In the genomic region with DNA sequence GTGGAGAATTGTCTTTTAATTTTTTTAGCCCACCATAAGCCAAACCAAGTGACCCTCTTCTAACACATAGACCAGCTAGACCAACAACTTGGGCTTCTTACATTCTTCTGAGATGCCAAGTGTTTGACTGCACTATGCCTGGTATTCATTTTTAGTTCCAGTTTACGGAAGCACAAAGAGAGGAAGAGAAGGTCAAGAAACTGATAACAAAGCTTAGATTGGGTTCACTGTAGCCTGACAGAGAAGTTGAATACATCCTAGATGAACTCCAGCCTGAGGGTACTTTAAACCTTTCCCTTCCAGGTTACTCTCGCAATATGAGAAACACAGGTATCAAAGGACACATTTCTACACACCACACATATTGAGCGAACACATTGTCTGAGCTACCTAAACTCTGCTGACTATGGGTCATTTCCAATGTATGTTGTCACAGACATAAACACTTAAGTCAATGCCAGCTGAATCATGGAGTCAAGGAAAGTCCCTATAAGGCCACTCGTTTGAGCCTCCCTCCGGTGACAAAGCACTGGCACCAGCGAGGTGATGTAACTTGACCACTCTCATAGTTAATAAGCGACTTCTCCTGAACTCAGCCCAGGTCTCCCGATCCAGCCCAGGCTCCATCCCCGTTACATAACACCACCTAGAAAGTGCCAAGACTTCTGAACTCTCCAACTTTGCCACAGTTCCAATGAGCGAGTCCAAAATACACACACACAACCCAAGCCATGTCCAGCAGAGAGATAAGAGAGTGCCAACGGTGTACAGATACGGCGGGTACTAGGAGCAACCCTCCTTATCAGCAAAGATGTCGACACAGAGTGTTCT, we compare ENCODE assay signal across 8 mouse cellular contexts. TPM values are rescaled to one million over a fixed set of nuclear protein-coding genes. Genes with fewer than 3 reads are reported as not detected.
A peak's percentile ranks its signal among the peaks of the same experiment; 100 is the strongest.
DNase-seq lines count a peak whose midpoint lies in the region; ATAC-seq and TF ChIP-seq lines count a peak whose summit lies in the region.

No protein-coding gene starts in this region.

- no peak overlapping the region for H3K4me2 ChIP-seq in intestine, embryonic 16.5 days (ENCODE audit: low read depth, low read length)
- H3K4me2 ChIP-seq in midbrain, postnatal 0 days (ENCODE audit: low read depth, low read length, poor library complexity, severe bottlenecking) = no peak overlapping the region

- peak overlapping the region; percentile 38 for H3K27ac ChIP-seq in brown adipose tissue, adult 24 weeks (replicated peaks; ENCODE audit: low read depth, low read length)
- no peak overlapping the region for H3K27ac ChIP-seq in intestine, embryonic 16.5 days (ENCODE audit: low read length)
- H3K27ac ChIP-seq in midbrain, postnatal 0 days (ENCODE audit: low read depth, low read length) = no peak overlapping the region

- peaks cover 14% of the 10 kb centered on the region for H3K4me1 ChIP-seq in brown adipose tissue, adult 24 weeks (ENCODE audit: control insufficient read depth, insufficient read depth, insufficient read length, low read length)
- peaks cover 13% of the 10 kb centered on the region for H3K4me1 ChIP-seq in intestine, embryonic 16.5 days (ENCODE audit: control insufficient read depth, insufficient read depth, low read length)
- H3K4me1 ChIP-seq in lung, adult 2 months (ENCODE audit: control insufficient read depth, insufficient read depth, low read length) = peaks cover 7% of the 10 kb centered on the region
- H3K4me1 ChIP-seq in midbrain, postnatal 0 days (ENCODE audit: insufficient read depth, low read length) = 0 out of 2 replicates have a peak, but pooled peaks cover 2% of the 10 kb centered on the region

- H3K9ac ChIP-seq in intestine, embryonic 16.5 days (ENCODE audit: low read depth, low read length) = no peak overlapping the region
- H3K9ac ChIP-seq in midbrain, postnatal 0 days (replicated peaks; ENCODE audit: low read length, poor library complexity, severe bottlenecking) = no peak overlapping the region

- no peak for TF ChIP-seq CTCF in lung, adult 2 months (IDR thresholded peaks at IDR 0.05; ENCODE audit: insufficient read depth, low read length)
- TF ChIP-seq CTCF in midbrain, postnatal 0 days (IDR thresholded peaks at IDR 0.05) = no peak

- TF ChIP-seq POLR2A in lung, adult 2 months (IDR thresholded peaks at IDR 0.05; ENCODE audit: borderline replicate concordance, extremely low read depth, low read depth, low read length) = no peak

- H3K36me3 ChIP-seq in intestine, embryonic 16.5 days (ENCODE audit: control insufficient read depth, insufficient read depth, low read length) = no peaks in the 10 kb centered on the region
- H3K36me3 ChIP-seq in midbrain, postnatal 0 days (ENCODE audit: insufficient read depth, low read length) = 0 out of 2 replicates have a peak, but pooled peaks cover 3% of the 10 kb centered on the region

- H3K27me3 ChIP-seq in intestine, embryonic 16.5 days (replicated peaks; ENCODE audit: control insufficient read depth, insufficient read depth, low read length) = no peaks in the 10 kb centered on the region
- H3K27me3 ChIP-seq in midbrain, postnatal 0 days (ENCODE audit: insufficient read depth, low read length) = no peaks in the 10 kb centered on the region

- H3K4me3 ChIP-seq in brown adipose tissue, adult 24 weeks (ENCODE audit: insufficient read depth, low read depth, low read length) = no peak overlapping the region
- H3K4me3 ChIP-seq in intestine, embryonic 16.5 days (ENCODE audit: low read length) = no peak overlapping the region
- no peak overlapping the region for H3K4me3 ChIP-seq in lung, adult 2 months (replicated peaks; ENCODE audit: extremely low read depth, low read depth, low read length)
- H3K4me3 ChIP-seq in midbrain, postnatal 0 days (ENCODE audit: low read depth, low read length) = no peak overlapping the region

- peak; percentile 60 for ATAC-seq in intestine, embryonic 16.5 days
- ATAC-seq in midbrain, postnatal 0 days (ENCODE audit: low FRiP score) = no peak

- H3K9me3 ChIP-seq in intestine, embryonic 16.5 days (ENCODE audit: control insufficient read depth, low read length) = no peaks in the 10 kb centered on the region
- H3K9me3 ChIP-seq in midbrain, postnatal 0 days (ENCODE audit: low read length) = no peaks in the 10 kb centered on the region

- WGBS in intestine, embryonic 16.5 days = 73% methylated on average over 14 of the region's 14 CpGs
- 46% methylated on average over 14 of the region's 14 CpGs for WGBS in lung, adult 2 months
- 90% methylated on average over 14 of the region's 14 CpGs for WGBS in midbrain, postnatal 0 days

- peak; percentile 25 for DNase-seq in 416B (ENCODE audit: low read depth)
- DNase-seq in lung, adult 2 months = peak; percentile 53
- DNase-seq in layer of hippocampus, adult 9-10 months (ENCODE audit: low spot score) = no peak
- DNase-seq in cerebellum, adult 9-10 months = no peak
- no peak for DNase-seq in midbrain, postnatal 0 days (ENCODE audit: low spot score)
- no peak for DNase-seq in thymus, postnatal 4 days

RNA-seq across cellular contexts. Expression of gene A930033H14Rik, which starts 5.8 kb away (rescaled TPM):
- 1.4 and 3.2 TPM in 2 replicates for polyA plus RNA-seq in brown adipose tissue, adult 24 weeks (2012; ENCODE audit: insufficient read depth, insufficient read length, missing spikeins)
- polyA plus RNA-seq in intestine, embryonic 16.5 days (2015; fragmentation: Nextera tagmentation; extraction: Ambion mirVana) = 0.93 and 1.0 TPM in 2 replicates
- 0.53 and 1.0 TPM in 2 replicates for polyA plus RNA-seq in lung, adult 2 months (2012; rRNA removed)
- total RNA-seq in midbrain, postnatal 0 days (2014; rRNA removed) = 0.93 and 1.3 TPM in 2 replicates
- polyA plus RNA-seq in midbrain, postnatal 0 days (2015; fragmentation: Nextera tagmentation; extraction: Ambion mirVana) = 1.3 and 1.5 TPM in 2 replicates

Comparison
In these comparisons a context has a peak if more than half of its experiments do, and no peak if none do; other contexts are left out.
1. DNase-seq: peak in 416B (single experiment) and lung, adult 2 months (single experiment); none in layer of hippocampus, adult 9-10 months (single experiment), cerebellum, adult 9-10 months (single experiment), midbrain, postnatal 0 days (single experiment) and thymus, postnatal 4 days (single experiment).